Mouse (Mus musculus): Measurements from ENCODE around the gene Tpst2. TPM values are rescaled to one million over a fixed set of nuclear protein-coding genes. Genes with fewer than 3 reads are reported as not detected.
A peak's percentile ranks its signal among the peaks of the same experiment; 100 is the strongest.

Tpst2 gene
- 65.8 and 68.7 TPM in 2 replicates for polyA plus RNA-seq (2015; fragmentation: Nextera tagmentation; extraction: Ambion mirVana)

DNA sequence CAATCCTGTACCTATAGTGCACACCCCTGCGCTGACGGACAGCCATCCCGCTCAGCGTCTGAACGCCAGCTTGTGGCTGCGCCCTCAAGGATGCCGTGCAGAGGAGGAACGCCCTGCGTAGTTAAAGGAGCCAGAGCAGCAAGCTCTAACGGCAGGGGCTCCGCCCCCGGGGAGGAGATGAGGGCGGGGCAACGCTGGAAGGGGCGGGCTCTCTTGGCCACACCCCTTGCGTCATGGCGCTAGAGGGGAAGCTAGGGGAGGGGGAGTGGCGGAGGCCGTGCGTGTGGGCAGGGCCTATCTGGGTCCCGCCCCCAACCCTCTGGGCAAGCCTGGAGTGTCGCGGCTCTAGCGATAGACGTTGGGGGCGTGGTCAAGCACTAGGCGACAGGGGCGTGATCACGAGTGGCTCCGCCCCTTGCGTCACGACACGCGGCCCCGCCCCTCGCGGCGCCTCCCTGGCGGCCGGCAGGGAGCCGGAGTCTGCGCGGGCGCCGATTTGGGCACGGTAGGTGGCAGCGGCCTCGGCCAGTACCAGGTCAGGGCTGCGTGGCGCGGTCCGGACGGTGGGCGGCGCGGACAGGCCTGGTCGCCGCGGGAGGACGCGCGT, at the start of gene Tpst2:
Gene Tpst2 (plus strand): TSS at position 425 of the 607 bp plus-strand sequence.
- Histone ChIP-seq H3K9ac (replicated peaks; ENCODE audit: low read length) (peak within 1 kb of the TSS; percentile 90), H3K36me3 (ENCODE audit: insufficient read depth, low read length) (no peaks in the 10 kb centered on the region), H3K27ac (ENCODE audit: low read length) (peak within 1 kb of the TSS; percentile 65), H3K4me1 (ENCODE audit: insufficient read depth, low read length) (peaks cover 55% of the 10 kb centered on the region), H3K4me3 (ENCODE audit: low read length) (peak within 1 kb of the TSS; percentile 78), H3K27me3 (ENCODE audit: insufficient read depth, low read length) (no peaks in the 10 kb centered on the region), H3K4me2 (replicated peaks; ENCODE audit: low read depth, low read length) (peak within 1 kb of the TSS; percentile 79), H3K9me3 (ENCODE audit: low read length) (no peaks in the 10 kb centered on the region)
- under 1% methylated on average over 60 of the region's 62 CpGs for WGBS
- ATAC-seq (ENCODE audit: low FRiP score, low TSS enrichment), result peak; percentile 95

GRCm38 (mm10) chr5:112227354-112227753, 49.1 kb upstream of the Tpst2 start:
- Histone ChIP-seq H3K36me3 (ENCODE audit: insufficient read depth, low read length) (no peaks in the 10 kb centered on the region), H3K9ac (replicated peaks; ENCODE audit: low read length) (peak overlapping the region; percentile 44; the same call in 1 of the 2 replicates), H3K4me3 (ENCODE audit: low read length) (peak overlapping the region; percentile 42), H3K9me3 (ENCODE audit: low read length) (no peaks in the 10 kb centered on the region), H3K27ac (ENCODE audit: low read length) (no peak overlapping the region), H3K27me3 (ENCODE audit: insufficient read depth, low read length) (peaks cover 60% of the 10 kb centered on the region), H3K4me2 (replicated peaks; ENCODE audit: low read depth, low read length) (peak overlapping the region; percentile 66), H3K4me1 (ENCODE audit: insufficient read depth, low read length) (peaks cover 19% of the 10 kb centered on the region)
- WGBS, result 2% methylated on average over 30 of the region's 30 CpGs
- peak; percentile 55 for ATAC-seq (ENCODE audit: low FRiP score, low TSS enrichment)

GRCm38 (mm10) chr5:112227898-112228239, 48.6 kb upstream of the Tpst2 start:
- ATAC-seq (ENCODE audit: low FRiP score, low TSS enrichment), result no peak
- no peak overlapping the region for H3K27ac ChIP-seq (ENCODE audit: low read length)
- H3K36me3 ChIP-seq (ENCODE audit: insufficient read depth, low read length), result no peaks in the 10 kb centered on the region
- H3K4me3 ChIP-seq (ENCODE audit: low read length), result peak overlapping the region; percentile 42
- no peaks in the 10 kb centered on the region for H3K9me3 ChIP-seq (ENCODE audit: low read length)
- peaks cover 60% of the 10 kb centered on the region for H3K27me3 ChIP-seq (ENCODE audit: insufficient read depth, low read length)
- peaks cover 19% of the 10 kb centered on the region for H3K4me1 ChIP-seq (ENCODE audit: insufficient read depth, low read length)
- no peak overlapping the region for H3K9ac ChIP-seq (replicated peaks; ENCODE audit: low read length)
- WGBS, result 4% methylated on average over 13 of the region's 13 CpGs
- peak overlapping the region; percentile 66 for H3K4me2 ChIP-seq (replicated peaks; ENCODE audit: low read depth, low read length)

GRCm38 (mm10) chr5:112228240-112229076, 48.0 kb upstream of the Tpst2 start:
- Histone ChIP-seq H3K9ac (replicated peaks; ENCODE audit: low read length) (no peak overlapping the region), H3K27ac (ENCODE audit: low read length) (no peak overlapping the region), H3K4me2 (replicated peaks; ENCODE audit: low read depth, low read length) (peak overlapping the region; percentile 66), H3K27me3 (ENCODE audit: insufficient read depth, low read length) (peaks cover 60% of the 10 kb centered on the region), H3K9me3 (ENCODE audit: low read length) (no peaks in the 10 kb centered on the region), H3K4me3 (ENCODE audit: low read length) (peak overlapping the region; percentile 42), H3K36me3 (ENCODE audit: insufficient read depth, low read length) (no peaks in the 10 kb centered on the region), H3K4me1 (ENCODE audit: insufficient read depth, low read length) (peaks cover 19% of the 10 kb centered on the region)
- ATAC-seq (ENCODE audit: low FRiP score, low TSS enrichment), result peak; percentile 43; the same call in 1 of the 2 replicates
- WGBS, result under 1% methylated on average over 56 of the region's 57 CpGs

DNA sequence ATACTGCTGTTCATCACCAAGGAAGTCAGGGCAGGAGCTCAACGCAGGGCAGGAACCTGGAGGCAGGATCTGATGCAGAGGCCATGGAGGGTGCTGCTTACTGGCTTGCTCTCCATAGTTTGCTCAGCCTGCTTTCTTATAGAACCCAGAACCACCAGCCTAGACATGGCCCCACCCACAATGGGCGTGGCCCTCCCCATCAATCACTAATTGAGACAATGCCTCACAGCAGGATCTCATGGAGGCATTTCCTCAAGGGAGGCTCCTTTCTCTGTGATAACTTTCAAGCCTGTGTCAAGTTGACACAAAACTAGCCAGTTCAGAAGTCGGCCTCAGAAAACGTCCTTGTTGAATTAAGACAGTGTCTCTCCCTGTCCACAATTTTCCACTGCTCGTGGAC, 40.7 kb upstream of the Tpst2 start:
- 71% methylated on average over 5 of the region's 5 CpGs for WGBS

DNA sequence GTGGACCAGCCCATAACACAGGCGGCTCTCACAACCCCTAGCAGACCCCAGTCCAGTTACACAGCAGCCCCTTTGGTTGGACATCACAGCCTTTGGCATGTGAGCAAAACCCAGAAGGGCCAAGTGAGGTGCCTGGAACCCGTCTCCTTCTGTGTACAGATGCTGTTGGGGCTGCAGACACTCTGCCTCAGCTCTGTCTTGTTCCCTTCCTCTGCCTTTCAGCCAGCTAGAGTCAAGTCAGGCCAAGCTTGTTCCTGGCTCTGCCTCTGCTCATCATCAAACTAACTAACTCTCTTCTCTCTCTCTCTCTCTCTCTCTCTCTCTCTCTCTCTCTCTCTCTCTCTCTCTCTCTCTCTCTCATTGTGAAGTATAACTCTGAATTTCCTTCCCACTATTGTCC, 39.9 kb upstream of the Tpst2 start:
- H3K4me2 ChIP-seq (replicated peaks; ENCODE audit: low read depth, low read length), result no peak overlapping the region
- H3K27me3 ChIP-seq (ENCODE audit: insufficient read depth, low read length), result peaks cover 9% of the 10 kb centered on the region; the same call in 1 of the 2 replicates
- H3K27ac ChIP-seq (ENCODE audit: low read length), result no peak overlapping the region
- peaks cover 6% of the 10 kb centered on the region for H3K4me1 ChIP-seq (ENCODE audit: insufficient read depth, low read length)
- no peaks in the 10 kb centered on the region for H3K9me3 ChIP-seq (ENCODE audit: low read length)
- no peak overlapping the region for H3K4me3 ChIP-seq (ENCODE audit: low read length)
- 73% methylated on average over 2 of the region's 2 CpGs for WGBS
- no peak for ATAC-seq (ENCODE audit: low FRiP score, low TSS enrichment)
- no peaks in the 10 kb centered on the region for H3K36me3 ChIP-seq (ENCODE audit: insufficient read depth, low read length)
- H3K9ac ChIP-seq (replicated peaks; ENCODE audit: low read length), result no peak overlapping the region

More for the DNA sequence above, 40.7 kb upstream of the Tpst2 start:
- H3K9me3 ChIP-seq (ENCODE audit: low read length), result no peaks in the 10 kb centered on the region
- H3K9ac ChIP-seq (replicated peaks; ENCODE audit: low read length), result no peak overlapping the region
- ATAC-seq (ENCODE audit: low FRiP score, low TSS enrichment), result no peak
- H3K4me1 ChIP-seq (ENCODE audit: insufficient read depth, low read length), result peaks cover 6% of the 10 kb centered on the region; the same call in 1 of the 2 replicates
- H3K27ac ChIP-seq (ENCODE audit: low read length), result no peak overlapping the region
- H3K27me3 ChIP-seq (ENCODE audit: insufficient read depth, low read length), result peaks cover 14% of the 10 kb centered on the region
- no peaks in the 10 kb centered on the region for H3K36me3 ChIP-seq (ENCODE audit: insufficient read depth, low read length)
- no peak overlapping the region for H3K4me2 ChIP-seq (replicated peaks; ENCODE audit: low read depth, low read length)
- no peak overlapping the region for H3K4me3 ChIP-seq (ENCODE audit: low read length)

DNA sequence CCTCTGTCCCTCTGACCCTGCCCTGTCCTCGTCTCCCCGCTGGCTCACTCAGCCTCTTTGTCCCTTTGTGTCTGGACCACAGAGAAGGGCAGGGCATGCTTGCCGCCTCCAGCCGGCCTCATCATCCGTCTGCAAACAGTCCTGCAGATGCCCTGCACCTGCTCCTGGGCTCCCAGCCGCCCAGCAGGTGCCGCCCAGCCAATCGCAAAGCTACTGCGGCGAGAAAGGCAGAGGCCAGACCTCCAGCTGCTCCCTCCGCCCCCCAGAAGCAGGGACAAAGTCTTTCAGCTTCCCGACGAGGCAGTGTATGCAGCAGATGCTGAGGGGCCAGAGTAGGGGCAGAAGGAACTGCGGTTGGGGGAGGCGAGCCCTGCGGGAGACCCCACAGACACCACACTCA, 39.1 kb upstream of the Tpst2 start:
- H3K4me1 ChIP-seq (ENCODE audit: insufficient read depth, low read length), result peaks cover 13% of the 10 kb centered on the region
- H3K27ac ChIP-seq (ENCODE audit: low read length), result no peak overlapping the region
- peak; percentile 33; the same call in 1 of the 2 replicates for ATAC-seq (ENCODE audit: low FRiP score, low TSS enrichment)
- no peaks in the 10 kb centered on the region for H3K9me3 ChIP-seq (ENCODE audit: low read length)
- peaks cover 9% of the 10 kb centered on the region; the same call in 1 of the 2 replicates for H3K27me3 ChIP-seq (ENCODE audit: insufficient read depth, low read length)
- 6% methylated on average over 16 of the region's 16 CpGs for WGBS
- peak overlapping the region; percentile 28; the same call in 1 of the 2 replicates for H3K4me2 ChIP-seq (replicated peaks; ENCODE audit: low read depth, low read length)
- no peak overlapping the region; the same call in 1 of the 2 replicates for H3K9ac ChIP-seq (replicated peaks; ENCODE audit: low read length)
- no peaks in the 10 kb centered on the region for H3K36me3 ChIP-seq (ENCODE audit: insufficient read depth, low read length)
- H3K4me3 ChIP-seq (ENCODE audit: low read length), result no peak overlapping the region

GRCm38 (mm10) chr5:112237866-112238570, 38.5 kb upstream of the Tpst2 start:
- H3K36me3 ChIP-seq (ENCODE audit: insufficient read depth, low read length), result no peaks in the 10 kb centered on the region
- WGBS, result 55% methylated on average over 9 of the region's 9 CpGs
- no peak overlapping the region for H3K9ac ChIP-seq (replicated peaks; ENCODE audit: low read length)
- no peak overlapping the region for H3K27ac ChIP-seq (ENCODE audit: low read length)
- H3K27me3 ChIP-seq (ENCODE audit: insufficient read depth, low read length), result peaks cover 9% of the 10 kb centered on the region; the same call in 1 of the 2 replicates
- H3K9me3 ChIP-seq (ENCODE audit: low read length), result no peaks in the 10 kb centered on the region
- ATAC-seq (ENCODE audit: low FRiP score, low TSS enrichment), result no peak
- no peak overlapping the region for H3K4me3 ChIP-seq (ENCODE audit: low read length)
- H3K4me2 ChIP-seq (replicated peaks; ENCODE audit: low read depth, low read length), result peak overlapping the region; percentile 28; the same call in 1 of the 2 replicates
- H3K4me1 ChIP-seq (ENCODE audit: insufficient read depth, low read length), result peaks cover 15% of the 10 kb centered on the region

DNA sequence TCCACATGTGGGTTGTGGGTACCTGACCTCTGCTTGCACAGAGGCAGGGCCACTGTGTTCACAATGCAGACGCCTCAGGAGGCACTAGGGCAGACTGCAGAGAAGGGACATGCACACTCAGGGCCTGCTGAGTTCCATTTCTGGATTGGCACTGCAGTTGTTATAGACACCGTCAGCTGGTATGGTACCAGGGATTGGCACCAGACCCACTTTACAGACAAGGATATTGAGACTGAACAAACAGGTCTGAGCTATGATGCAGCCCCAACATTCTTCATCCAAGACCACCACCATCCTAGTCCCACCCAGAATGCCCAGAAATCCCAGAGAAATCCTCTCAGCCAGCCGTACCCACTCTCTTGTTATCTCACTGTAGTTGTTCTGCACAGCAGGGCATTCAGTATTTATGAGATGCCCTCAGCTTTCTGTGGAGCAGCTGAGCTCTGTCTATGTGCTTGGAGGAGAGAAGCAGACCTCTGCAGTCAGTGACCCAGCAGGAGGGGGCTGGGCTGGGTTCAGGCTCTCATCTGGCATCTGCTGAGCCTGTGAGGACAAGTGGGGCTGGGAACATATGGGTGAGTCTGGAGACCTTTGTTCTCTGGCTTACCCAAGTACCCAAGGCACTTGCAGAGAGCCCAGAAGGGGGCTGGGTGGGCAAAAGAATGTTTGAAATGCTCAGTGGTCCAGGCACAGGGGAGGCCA, 37.6 kb upstream of the Tpst2 start:
- H3K9me3 ChIP-seq (ENCODE audit: low read length), result no peaks in the 10 kb centered on the region
- peaks cover 9% of the 10 kb centered on the region; the same call in 1 of the 2 replicates for H3K27me3 ChIP-seq (ENCODE audit: insufficient read depth, low read length)
- no peak overlapping the region for H3K4me2 ChIP-seq (replicated peaks; ENCODE audit: low read depth, low read length)
- H3K36me3 ChIP-seq (ENCODE audit: insufficient read depth, low read length), result no peaks in the 10 kb centered on the region
- ATAC-seq (ENCODE audit: low FRiP score, low TSS enrichment), result no peak
- peaks cover 15% of the 10 kb centered on the region for H3K4me1 ChIP-seq (ENCODE audit: insufficient read depth, low read length)
- WGBS, result 70% methylated on average over 3 of the region's 3 CpGs
- no peak overlapping the region for H3K4me3 ChIP-seq (ENCODE audit: low read length)
- H3K9ac ChIP-seq (replicated peaks; ENCODE audit: low read length), result no peak overlapping the region
- H3K27ac ChIP-seq (ENCODE audit: low read length), result no peak overlapping the region

Data from kidney, embryonic 16.5 days (tissue).